Mouse (Mus musculus) thymus, postnatal 25 days (tissue): ENCODE measurements around the gene Gm26620.

Source experiments
- DNase-seq: peaks from one replicate; pipeline ENCODE4 v3.0.0; 2022

Gene Gm26620

DNA sequence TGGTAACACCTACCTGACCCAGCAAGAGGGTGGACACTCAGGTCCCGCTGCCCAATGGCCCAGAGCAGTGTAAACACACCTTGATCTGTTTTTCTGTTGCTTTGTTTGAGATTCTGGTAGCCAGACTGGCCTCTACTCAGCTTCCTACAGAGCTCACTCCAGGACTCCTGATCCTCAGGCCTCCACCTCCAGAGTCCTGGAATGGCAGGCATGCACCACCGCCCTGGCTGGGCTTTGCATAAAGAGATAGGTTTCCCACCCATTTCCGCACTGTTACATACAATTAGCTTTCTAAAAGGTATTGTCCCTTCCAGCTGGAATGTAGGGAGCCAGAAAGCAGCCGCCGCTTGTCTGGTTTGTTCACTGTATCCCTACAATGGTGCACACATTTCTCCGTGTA is 13.5 kb upstream of the Gm26620 start:
- DNase-seq, result no peak

DNA sequence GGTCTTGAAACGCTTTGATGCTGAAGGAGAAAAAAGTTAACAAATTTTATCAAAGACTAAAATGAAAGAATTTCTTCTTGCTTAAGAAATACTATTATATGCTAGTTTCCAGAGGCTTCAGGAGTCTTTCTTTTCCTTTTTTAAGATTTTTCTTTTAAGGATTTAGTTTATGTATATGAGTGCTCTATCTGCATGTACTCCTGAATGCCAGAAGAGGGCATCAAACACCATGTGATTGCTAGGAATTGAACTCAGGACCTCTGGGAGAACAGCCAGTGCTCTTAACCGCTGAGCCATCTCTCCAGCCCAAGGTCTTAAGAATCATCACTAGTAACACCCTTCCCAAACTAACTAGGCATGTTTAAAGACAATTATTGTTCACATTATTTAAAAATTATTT is 12.9 kb upstream of the Gm26620 start:
- DNase-seq, result no peak

DNA sequence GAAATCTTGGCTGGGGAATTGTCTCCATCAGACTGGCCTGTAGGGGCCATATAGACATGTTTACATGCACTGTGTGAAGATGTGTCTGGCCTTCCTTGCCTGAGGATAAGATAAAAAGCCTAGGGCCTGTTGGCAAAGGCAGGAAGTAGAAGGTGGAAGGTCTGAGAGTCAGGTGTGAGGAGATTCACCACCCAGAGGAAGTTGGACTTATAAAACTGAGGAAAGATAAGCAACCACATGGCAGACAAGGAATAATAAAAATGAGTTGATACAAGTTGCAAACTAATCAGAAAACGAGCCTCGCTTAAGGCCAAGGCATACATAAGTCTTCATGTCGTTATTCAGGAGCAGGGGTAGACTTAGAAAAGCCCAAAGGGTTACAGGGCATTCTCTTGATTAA is 9.2 kb upstream of the Gm26620 start:
- DNase-seq, result no peak

DNA sequence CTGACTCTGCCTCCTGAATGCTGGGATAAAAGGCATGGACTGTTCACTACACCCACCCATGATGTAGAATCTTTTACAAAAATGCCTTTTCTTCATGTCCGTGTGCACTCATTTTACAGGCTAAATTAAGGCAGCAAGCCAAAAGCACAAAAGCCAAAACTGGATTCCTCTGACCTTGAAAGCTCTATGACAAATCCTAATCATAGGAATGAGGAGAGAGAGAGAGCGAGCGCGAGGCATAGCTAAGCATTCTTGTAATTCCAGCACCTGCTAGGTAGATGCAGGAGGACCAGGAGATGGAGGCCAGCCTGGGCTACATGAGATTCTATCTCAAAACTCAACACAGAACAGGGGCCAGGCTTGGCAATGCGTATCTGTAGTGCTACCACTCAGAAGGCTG is 8.0 kb upstream of the Gm26620 start:
- DNase-seq, result no peak

DNA sequence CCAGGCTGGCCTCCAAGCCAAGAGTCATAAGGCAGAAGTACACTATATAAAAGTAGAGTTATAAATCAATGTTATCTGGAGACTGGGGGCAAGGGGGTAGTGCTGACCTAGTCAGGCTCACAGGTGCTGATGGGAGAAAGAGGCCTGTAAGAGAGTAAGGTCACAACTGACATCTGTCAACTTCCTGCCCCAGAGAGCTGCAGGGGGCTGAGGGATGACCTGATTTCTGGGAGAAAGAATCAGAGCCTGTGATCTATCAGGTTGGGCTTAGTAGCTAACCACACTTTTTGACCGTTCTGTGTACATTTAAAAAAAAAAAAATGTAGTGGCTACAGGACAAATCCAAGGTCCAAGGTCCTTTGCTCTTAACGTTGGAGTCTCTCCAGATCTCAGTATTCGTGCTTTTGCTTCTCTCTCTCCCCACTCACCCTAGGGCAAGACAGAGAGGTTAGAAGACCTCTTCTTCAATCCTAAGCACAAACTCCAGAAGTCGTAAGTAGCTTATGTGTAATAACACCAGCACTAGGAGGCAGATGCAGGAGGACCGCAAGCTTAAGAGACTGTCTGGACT is 1.9 kb upstream of the Gm26620 start:
- no peak for DNase-seq

DNA sequence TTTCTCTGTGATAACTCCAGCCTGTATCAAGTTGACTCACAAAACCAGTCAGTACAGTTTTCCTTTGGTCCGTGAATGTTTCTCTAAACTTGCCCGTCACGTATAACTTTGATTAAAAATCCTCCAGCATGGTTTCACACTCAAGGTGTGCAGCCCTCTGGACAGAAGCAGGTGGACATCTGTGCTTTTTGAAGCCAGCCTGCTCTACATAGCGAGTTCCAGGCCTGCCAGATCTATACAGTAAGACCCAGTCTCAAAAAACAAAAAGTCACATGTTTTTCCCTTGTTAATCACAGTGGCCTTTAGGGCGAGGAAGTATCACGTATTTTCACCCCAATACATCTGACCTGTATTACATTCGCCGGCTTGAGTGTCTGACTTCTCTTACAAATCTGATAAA is 475 bp upstream of the Gm26620 start:
- DNase-seq, result no peak

DNA sequence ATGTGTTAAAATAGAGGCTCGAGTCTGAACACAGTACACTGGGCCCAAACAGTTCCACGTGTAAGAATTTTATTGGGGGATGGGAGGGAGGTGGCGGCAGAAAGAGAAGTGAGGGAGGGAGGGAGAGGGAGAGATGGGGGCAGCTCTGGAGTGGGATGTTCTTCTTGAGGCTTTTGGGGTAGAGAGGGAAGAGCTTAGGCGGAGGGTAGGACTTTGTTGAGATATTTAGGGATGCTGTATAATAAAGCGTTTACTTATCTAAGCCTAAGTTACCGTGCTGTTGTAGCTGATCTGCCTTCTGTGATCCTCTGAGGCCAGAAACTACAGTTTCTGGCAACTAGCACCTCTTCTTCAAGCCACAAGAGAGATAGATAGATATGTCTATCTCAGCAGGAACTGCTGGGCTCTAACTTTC is 1.2 kb downstream of the Gm26620 start:
- no peak for DNase-seq

DNA sequence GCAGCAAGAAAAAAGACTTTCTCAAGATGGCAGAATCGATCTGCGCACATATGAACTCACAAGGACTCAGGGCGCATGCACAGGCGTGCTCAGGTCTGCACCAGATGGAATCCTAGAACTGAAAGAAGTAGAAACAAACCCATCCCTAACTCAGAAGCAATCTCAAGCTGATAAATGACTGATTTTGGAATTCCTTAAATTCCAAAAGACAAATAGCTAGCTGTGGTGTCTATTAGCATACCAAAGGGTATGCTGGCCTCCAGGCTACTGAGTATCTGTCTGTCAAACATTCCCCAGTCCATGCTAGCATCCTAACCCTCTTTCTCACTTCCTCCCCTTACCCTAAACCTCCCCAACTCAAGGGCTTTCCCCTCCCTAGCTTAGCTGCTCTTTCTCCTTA is 4.4 kb downstream of the Gm26620 start:
- DNase-seq, result no peak

DNA sequence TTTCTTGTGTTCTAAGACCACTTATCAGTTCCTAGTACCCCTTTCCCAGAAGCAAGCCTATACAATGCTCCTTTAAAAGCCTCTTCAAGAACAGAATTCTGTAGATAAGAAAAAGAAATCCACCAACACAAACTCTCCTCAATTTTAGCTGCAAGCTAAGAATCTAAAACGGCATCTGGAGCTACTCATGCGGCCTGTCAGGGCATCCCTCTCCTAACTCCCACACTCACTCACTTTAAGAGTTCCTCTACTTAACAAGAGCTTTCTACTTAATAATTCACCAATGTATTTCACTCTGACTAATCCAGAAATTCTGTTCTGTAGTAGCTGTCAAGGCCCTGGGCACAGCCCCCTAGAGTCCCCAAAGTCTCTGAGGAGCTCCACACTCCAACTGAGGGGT is 6.8 kb downstream of the Gm26620 start:
- DNase-seq, result no peak

DNA sequence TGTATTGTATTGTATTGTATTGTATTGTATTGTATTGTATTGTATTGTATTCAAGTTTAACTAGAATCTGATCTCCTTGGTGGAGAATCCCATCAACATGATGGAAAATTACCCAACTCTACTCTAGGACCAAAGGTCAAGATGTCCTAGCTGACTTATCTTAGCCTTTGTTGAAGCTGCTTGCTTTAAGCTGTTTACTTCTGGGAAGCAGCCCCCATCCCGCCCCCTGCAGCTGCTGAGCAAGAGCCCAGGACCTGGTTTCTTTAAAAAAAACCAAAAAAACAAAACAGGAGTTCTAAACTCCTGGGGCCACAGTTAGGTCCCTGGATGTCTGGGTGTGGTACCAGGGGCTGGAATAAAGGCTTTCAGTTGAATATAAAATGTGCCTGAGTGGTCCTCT is 7.4 kb downstream of the Gm26620 start:
- no peak for DNase-seq

DNA sequence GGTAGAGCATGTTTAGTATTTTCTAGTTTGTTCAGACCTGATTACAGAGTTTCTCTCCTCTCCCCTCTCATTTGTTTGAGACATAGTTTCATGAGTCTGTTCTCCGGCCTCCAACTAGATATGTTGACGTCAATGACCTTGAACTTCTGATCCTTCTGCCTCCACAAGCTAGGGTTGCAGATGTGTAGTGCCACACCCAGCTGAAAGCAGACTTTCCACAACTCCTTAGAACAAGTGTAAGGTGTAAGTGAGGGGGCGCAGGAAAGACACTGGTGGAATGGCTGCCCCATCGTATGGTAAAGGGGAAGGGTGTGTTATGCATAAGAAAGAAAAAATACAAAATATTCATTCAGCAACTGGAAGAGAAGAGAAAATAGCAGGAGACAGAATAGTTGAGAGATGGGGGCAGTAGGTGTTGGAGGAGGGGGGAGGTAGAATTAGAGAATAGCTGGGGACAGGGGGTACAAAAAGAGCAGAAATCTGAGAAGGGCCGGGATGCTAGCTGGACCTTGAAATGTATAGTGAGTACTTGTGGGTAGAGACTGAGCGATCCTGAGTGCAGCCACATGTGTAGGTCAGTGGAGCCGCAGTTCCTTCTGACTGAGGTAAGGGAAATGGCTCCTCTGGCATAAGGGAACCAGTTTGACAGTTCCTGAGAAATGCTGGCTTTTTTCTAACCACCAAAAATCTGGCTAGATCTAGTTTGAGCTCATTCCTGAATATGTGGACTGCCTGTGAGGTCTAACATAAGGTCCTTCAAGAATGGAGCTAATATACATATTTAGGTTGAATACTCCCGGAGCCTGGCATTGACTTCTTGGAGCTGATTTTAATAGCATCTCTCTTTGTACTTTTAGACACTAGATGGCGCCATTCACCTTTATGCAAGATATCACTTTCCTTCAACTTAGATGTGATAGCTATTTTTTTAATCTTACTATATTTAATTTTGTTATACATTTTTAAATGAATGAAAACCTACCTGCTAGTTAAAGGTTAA is 10.0 kb downstream of the Gm26620 start:
- no peak for DNase-seq

DNA sequence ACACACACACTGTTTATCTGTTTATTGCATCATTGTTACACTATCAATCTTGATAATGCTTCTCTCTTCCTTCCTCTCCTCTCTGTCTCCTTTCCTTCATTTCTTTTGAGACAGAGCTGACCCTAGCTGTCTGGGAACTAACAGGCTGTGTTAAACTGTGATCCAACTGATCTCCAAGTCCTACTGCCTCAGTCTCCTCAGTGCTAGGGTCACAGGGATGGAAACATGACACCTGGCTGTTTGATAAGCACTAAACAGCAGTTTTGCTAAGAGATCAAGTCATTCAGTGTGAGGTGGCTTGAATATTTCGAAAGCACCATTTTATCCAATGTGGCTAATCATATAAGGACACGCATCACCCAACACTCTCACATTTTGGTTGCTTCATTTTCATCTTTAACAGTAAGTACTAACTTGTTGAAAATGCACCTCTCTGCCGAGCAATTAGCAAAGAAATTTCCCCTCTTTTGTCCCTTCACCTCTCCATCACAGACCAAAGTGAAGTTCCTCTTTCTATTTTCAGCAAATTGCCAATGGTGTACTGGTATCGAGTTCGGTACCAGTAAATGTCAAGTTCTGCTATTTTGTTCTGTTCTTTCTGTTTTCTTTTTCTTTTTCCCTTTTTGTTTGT is 11.9 kb downstream of the Gm26620 start:
- no peak for DNase-seq

DNA sequence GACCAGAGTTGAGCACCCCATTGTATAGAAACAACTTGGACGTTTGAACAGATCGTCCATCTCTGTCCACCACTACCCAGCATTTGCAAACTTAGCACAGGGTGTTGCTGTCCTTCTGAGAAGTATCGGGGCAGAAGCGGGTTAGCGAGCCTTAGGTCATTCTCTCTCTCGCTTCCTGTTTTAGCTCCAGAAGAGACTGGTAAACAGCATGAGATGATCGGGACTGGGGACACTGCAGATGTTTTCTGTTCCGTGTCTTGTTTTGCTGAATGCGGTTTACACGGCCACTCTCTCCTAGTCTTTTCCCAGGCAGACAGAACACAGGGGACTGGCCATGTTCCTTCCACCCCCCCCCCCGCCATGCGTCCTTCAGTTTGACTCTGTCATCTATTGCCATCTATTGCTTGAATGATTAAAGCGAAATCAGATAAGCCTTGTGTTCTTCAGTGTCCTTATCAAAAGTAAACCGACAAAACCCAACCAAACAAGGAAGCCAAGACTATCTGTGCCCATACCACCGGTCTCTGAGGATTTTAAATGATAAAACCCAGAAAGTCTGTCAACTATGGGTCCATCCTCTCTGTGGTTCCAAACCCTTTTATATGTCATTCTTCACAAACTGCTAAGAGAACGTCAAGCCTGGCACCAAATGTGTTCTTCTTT is 13.7 kb downstream of the Gm26620 start:
- no peak for DNase-seq

DNA sequence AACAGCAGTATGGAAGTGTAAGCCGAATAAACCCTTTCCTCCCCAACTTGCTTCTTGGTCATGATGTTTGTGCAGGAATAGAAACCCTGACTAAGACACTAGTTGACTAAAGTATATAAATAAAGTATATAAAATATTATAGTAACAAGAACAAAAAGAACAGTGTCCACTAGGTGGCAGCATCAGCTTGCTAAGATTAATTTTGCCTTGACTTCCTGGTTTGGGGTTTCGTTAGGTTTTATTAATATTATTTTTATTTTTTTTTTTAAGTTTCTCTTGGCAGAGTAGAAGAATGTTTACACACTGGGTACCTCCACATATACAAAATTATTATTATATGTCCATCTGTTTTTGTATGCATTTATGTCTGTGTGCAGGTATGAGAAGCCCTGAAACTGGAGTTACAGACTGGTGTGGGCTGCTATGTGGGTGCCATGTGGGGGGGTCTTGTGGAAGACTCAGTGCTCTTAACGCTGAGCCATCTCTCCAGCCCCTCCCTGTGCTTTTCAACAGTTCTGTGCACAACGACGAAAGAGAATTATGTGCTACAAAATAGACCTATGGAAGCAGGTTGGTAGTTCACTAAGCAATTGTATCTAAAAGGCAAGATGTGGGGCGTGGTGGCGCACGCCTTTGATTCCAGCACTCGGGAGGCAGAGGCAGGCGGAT is 16.1 kb downstream of the Gm26620 start:
- peak; percentile 41 for DNase-seq

DNA sequence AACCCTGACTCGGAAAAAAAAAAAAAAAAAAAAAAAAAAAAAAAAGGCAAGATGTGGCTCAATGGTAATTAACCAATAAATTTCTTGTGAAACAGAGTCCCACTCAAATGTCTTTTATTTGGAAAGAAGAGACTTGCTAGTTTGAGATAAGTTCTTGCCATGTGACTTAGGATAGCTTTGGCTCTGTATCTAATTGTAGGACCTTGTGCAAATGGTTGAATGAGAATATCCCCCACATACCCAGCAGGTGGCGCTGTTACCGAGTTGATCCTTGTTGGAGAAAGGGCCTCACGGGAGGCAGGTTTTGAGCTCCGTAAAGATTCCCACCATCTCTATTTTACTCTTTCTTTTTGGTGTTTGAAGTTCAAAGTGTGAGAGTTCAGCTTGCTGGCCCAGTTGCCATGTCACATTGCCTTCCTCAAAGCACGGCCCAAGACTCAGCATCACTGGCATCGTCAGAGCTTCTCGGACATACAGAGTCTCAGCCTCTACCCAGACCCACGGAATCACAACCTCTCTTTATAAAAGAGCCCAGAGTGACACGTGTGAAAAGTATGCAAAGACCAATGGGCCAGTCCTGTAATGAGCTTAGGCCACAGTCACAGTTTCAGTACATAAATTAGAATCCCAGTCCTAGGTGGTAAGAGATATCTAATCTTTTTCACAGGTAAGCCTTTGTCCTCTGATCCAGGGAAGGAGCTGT is 16.8 kb downstream of the Gm26620 start:
- DNase-seq, result peak; percentile 83

DNA sequence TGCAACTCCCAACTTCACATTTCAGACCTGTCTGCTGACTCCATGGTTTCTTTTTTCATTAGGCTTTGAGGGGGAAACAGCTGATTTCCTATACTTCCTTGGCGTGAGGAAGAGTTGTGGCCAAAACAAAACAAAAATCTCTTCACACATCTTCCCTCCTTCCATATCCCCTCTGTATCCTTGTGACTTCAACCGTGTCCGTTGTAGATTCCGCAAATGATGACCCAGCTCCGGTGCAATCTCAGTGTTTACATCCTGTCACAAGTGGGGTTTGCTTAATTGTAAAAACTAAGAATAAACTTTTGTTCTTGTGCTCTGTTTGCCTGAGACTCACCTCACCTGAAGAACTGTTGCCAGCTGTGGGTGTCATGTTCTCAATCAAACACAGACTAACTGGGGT is 18.6 kb downstream of the Gm26620 start:
- DNase-seq, result no peak

DNA sequence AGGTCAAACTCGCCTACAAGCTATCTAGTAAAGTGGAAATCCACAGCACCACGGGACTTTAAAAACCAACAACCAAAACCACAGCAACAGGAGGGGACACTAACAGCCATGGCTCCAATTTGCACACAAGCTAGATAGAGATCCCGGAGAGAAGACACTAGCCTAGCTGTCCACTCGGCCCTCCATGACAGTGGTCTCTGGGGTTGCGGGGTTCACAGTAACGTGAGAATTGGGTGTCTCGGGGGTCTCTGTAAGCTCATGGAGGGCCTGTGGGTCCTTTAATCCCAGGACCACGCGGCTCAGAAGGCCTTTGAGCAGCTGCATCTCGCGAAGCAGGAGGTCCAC is 22.2 kb downstream of the Gm26620 start:
- DNase-seq, result no peak

DNA sequence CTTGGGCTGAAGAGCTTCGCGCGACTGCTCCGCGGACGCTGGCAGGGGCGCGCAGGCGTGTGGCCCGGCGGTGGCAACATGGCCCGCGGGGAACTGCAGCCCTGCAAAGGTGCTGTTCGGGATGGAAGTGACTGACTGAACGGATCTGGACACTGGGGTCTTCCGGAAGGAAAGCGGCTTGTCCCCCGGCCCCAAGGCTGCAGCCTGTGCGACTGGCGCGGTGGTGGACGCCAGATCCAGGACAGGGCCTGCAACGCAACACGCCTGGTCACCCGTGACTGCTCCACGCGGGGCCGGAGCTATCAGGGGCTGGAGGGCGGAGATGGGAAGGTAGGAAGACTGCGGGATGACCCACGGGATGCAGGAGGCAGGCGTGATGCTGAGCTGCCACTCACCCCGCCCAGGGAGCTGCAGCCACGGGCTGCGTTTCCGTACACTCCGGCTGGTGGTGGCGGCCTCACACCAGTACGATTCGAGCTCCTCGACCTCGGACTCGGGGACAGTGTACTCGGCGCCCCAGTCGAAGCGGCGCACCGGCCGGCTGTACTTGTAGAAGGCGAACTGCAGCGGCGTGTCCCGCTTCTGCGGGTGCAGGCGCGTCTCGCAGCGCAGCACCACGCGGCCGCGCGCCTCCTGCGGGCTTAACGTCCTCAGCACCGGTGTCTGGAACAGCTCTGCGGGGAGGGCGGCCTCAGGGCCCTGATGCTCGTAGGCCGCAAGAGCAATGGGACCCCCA is 22.8 kb downstream of the Gm26620 start:
- no peak for DNase-seq

DNA sequence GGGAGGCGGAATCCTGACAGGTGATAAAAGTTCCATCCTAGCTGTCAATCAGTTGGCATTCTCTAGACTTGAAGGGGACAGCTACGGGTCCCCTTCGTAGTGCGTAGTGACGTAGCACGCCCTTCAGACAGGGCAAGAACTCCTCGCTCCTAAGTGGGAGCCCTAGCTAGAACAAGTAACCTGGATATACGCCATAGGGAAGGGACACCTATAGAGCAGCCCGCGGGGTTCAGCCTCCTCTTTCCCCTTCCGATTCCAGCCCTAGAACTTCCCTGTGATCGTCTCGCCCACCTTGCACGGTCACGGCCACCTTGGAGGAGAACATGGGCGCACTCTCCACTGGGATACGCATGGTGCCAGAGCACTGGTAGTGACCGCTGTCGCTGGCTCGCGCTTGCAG is 23.5 kb downstream of the Gm26620 start:
- no peak for DNase-seq

DNA sequence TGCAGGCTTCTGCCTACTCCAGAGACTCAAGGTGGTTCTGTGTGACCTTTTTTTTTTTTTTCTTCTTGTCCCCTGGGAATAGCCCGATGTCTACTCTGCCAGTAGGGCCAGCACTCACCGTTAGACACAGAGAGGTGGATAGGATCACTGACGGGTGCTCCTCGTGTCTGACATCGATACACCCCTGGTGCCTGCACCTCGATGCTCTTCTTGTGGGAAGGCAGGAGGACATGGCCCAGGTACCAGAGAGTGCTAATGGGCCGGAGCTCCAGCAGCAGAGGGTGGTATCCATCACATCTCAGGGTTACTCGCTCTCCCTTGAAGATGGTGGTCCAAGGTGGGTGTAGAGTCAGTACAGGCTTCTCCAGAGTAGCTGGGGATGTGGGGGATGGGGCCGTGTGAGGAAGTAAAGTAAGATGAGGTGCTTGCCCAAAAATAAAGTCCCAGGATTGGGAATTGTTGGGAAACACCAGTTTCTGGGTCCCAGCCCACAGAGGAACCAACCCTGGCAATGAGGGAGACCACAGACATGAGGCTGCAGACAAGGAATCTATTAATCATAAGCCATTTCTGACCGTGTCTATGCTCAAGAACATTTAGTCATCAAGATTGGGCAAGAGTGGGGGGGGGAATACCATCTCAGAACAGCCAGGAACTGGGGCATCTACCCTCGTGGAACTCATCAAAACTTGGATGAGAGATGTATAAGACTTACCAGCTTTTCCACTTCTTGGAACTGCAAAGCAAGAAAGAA is 27.2 kb downstream of the Gm26620 start:
- no peak for DNase-seq
